12 mouse cellular contexts compared by ENCODE assay signal in genomic region chr5:77119475-77120422, GRCm38 (mm10). TPM values are rescaled to one million over a fixed set of nuclear protein-coding genes. Genes with fewer than 3 reads are reported as not detected.
A peak's percentile ranks its signal among the peaks of the same experiment; 100 is the strongest.
DNase-seq lines count a peak whose midpoint lies in the region; ATAC-seq and TF ChIP-seq lines count a peak whose summit lies in the region.
"Had no signal": no experiment of that assay in that cellular context is flagged by ENCODE, and none has a peak within 500 bp of the region (broad histone marks: within the 10 kb centered on the region; RNA-seq: fewer than 3 reads in every experiment).

No protein-coding gene starts in this region.

- peaks cover 36% of the 10 kb centered on the region for H3K27me3 ChIP-seq in E14TG2a.4 (ENCODE audit: insufficient read depth, low read length)
- no peaks in the 10 kb centered on the region for H3K27me3 ChIP-seq in liver, embryonic 14.5 days (ENCODE audit: control insufficient read depth, insufficient read depth, low read length)

- peaks cover 59% of the 10 kb centered on the region for H3K4me1 ChIP-seq in E14TG2a.4 (replicated peaks; ENCODE audit: low read depth, low read length)
- peaks cover 20 to 32% of the 10 kb centered on the region in 2 experiments for H3K4me1 ChIP-seq in liver, embryonic 14.5 days (replicated peaks; ENCODE audit: control insufficient read depth in 2 of 2, insufficient read depth in 2 of 2, low read length in 1 of 2)

- no peaks in the 10 kb centered on the region for H3K36me3 ChIP-seq in E14TG2a.4 (ENCODE audit: insufficient read depth, low read length)
- H3K36me3 ChIP-seq in liver, embryonic 14.5 days (replicated peaks; ENCODE audit: control insufficient read depth, insufficient read depth, low read depth), result no peaks in the 10 kb centered on the region
- H3K36me3 ChIP-seq: forebrain, embryonic 12.5 days had no signal

- peak overlapping the region; percentile 54 for H3K4me2 ChIP-seq in liver, embryonic 14.5 days (ENCODE audit: low read depth)
- H3K4me2 ChIP-seq: forebrain, embryonic 12.5 days had no signal

- TF ChIP-seq EP300 in liver, embryonic 14.5 days (IDR thresholded peaks at IDR 0.05; ENCODE audit: low read depth), result peak; percentile 63

- H3K4me3 ChIP-seq in E14TG2a.4 (replicated peaks; ENCODE audit: low read length), result 0 out of 2 replicates have a peak overlapping the region, but pooled peaks have one; percentile 10
- peak overlapping the region in 1 of 2 experiments; percentile 6; a peak in 1 of 4 replicates for H3K4me3 ChIP-seq in liver, embryonic 14.5 days (ENCODE audit: insufficient read depth in 1 of 2, low read depth in 2 of 2, low read length in 2 of 2)
- H3K4me3 ChIP-seq: forebrain, embryonic 12.5 days had no signal

- H3K27ac ChIP-seq in liver, embryonic 14.5 days, result peak overlapping the region; percentile 36
- H3K27ac ChIP-seq: forebrain, embryonic 12.5 days had no signal

- WGBS in liver, embryonic 14.5 days (ENCODE audit: insufficient replicate concordance), result 53% methylated on average over 19 of the region's 19 CpGs

- ATAC-seq in erythroblast, adult 5-6 weeks (replicated peaks; ENCODE audit: low FRiP score, poor library complexity, severe bottlenecking), result peak; percentile 96
- peak; percentile 100 for ATAC-seq in liver, embryonic 14.5 days (ENCODE audit: insufficient read depth)

- peak overlapping the region; percentile 5; the same call in 1 of the 2 replicates for H3K9ac ChIP-seq in liver, embryonic 14.5 days (replicated peaks)
- H3K9ac ChIP-seq: forebrain, embryonic 12.5 days had no signal

- no peak for TF ChIP-seq CTCF in E14TG2a.4 (conservative IDR thresholded peaks at IDR 0.05; ENCODE audit: low read length)
- TF ChIP-seq CTCF in liver, embryonic 14.5 days (IDR thresholded peaks at IDR 0.05; ENCODE audit: low read depth), result no peak

- peak; percentile 51 to 58 for DNase-seq in cerebellum, postnatal 14 days
- no peak for DNase-seq in cerebellum, postnatal 36 days
- peak; percentile 52 to 67 (median 61) for DNase-seq in liver, embryonic 14.5 days (ENCODE audit: low read depth in 3 of 3, low spot score in 3 of 3)
- DNase-seq in thymus, postnatal 36 days, result no peak
- DNase-seq in left cerebral cortex, postnatal 36 days (ENCODE audit: low spot score in 2 of 2), result no peak
- no peak for DNase-seq in kidney, postnatal 14 days
- DNase-seq: adrenal gland, adult 2 months; gastrocnemius, postnatal 25 days; kidney, adult 8-10 months had no signal

- H3K9me3 ChIP-seq in E14TG2a.4 (ENCODE audit: low read length), result peaks cover 8% of the 10 kb centered on the region
- H3K9me3 ChIP-seq in liver, embryonic 14.5 days (ENCODE audit: control insufficient read depth, low read length), result no peaks in the 10 kb centered on the region
- H3K9me3 ChIP-seq: forebrain, embryonic 12.5 days had no signal

- intact Hi-C loops in left cerebral cortex, postnatal 36 days (cut with DNase I), result no loop called here

RNA-seq across cellular contexts. Expression of gene Hopx, which starts 4.8 kb away (rescaled TPM):
- total RNA-seq in erythroblast, adult 5-6 weeks (2015; ENCODE audit: low replicate concordance), result 11.3 TPM in 1 of 2 replicates, not detected in the other
- 3.3 and 6.4 TPM in 2 replicates for total RNA-seq in erythroblast, adult 5-6 weeks (2017; ENCODE audit: low replicate concordance)
- polyA plus RNA-seq in liver, embryonic 14.5 days (2012; rRNA removed), result 0.51 and 0.74 TPM in 2 replicates
- 0.19 TPM in 1 of 2 replicates, not detected in the other for polyA plus RNA-seq in liver, embryonic 14.5 days (2014; fragmentation: Nextera tagmentation; extraction: Ambion mirVana)
- 10 to 100 TPM; 28.6 to 28.8 TPM for total RNA-seq in left cerebral cortex, postnatal 36 days (2021)

Comparison
In these comparisons a context has a peak if more than half of its experiments do, and no peak if none do; other contexts are left out.
1. DNase-seq: peak in cerebellum, postnatal 14 days (2 of 2) and liver, embryonic 14.5 days (3 of 3); none in cerebellum, postnatal 36 days (0 of 2), thymus, postnatal 36 days (0 of 2), left cerebral cortex, postnatal 36 days (0 of 2) and kidney, postnatal 14 days (single experiment).